Mouse (Mus musculus): ENCODE measurements around the gene Defa26. TPM values are rescaled to one million over a fixed set of nuclear protein-coding genes. Genes with fewer than 3 reads are reported as not detected.
"Not testable (repeated sequence)": the region's sequence is repeated elsewhere in the genome, so short reads cannot be mapped to it uniquely, and the experiment has no call there.

Defa26 gene
- not detected for total RNA-seq (2021)

GRCm38 (mm10) chr8:21617883-21618282 is at the start of gene Defa26:
Defa26 (plus strand) TSS chr8:21618183.
- DNase-seq (ENCODE audit: extremely low spot score in 1 of 2, low spot score in 1 of 2) = not testable (repeated sequence)

GRCm38 (mm10) chr8:21582706-21583105 is 35.3 kb upstream of the Defa26 start, which contains the start of gene Defa28:
Defa28 (plus strand) TSS chr8:21583006.
- not testable (repeated sequence) for DNase-seq (ENCODE audit: extremely low spot score in 1 of 2, low spot score in 1 of 2)

GRCm38 (mm10) chr8:21594408-21594807 is 23.6 kb upstream of the Defa26 start, which contains the start of gene Gm7861:
Gm7861 (minus strand) TSS chr8:21594508.
- not testable (repeated sequence) for DNase-seq (ENCODE audit: extremely low spot score in 1 of 2, low spot score in 1 of 2)

- DNase-seq (ENCODE audit: extremely low spot score in 1 of 2, low spot score in 1 of 2) = not testable (repeated sequence)
Measured at GRCm38 (mm10) chr8:21655480-21655879, 37.5 kb downstream of the Defa26 start, which contains the start of gene Defa17. Defa17 (plus strand) TSS chr8:21655780.

- DNase-seq (ENCODE audit: extremely low spot score in 1 of 2, low spot score in 1 of 2) = not testable (repeated sequence)
Measured at GRCm38 (mm10) chr8:21665497-21665896, 47.5 kb downstream of the Defa26 start, which contains the start of gene Defa34. Defa34 (plus strand) TSS chr8:21665797.

Other genes starting within 250 kb of the Defa26 start
- gene Defa2, start 239.7 kb upstream of the Defa26 start, total RNA-seq (2021) = not detected
- not detected for gene Defa33, start 226.4 kb upstream of the Defa26 start, total RNA-seq (2021)
- not detected for gene Defa36, start 190.8 kb upstream of the Defa26 start, total RNA-seq (2021)
- not detected for gene Gm7849, start 161.6 kb upstream of the Defa26 start, total RNA-seq (2021)
- gene Defa20, start 108.9 kb upstream of the Defa26 start, total RNA-seq (2021) = not detected
- gene Defa32, start 89.2 kb upstream of the Defa26 start, total RNA-seq (2021) = not detected
- gene Defa37, start 52.8 kb upstream of the Defa26 start, total RNA-seq (2021) = not detected
- not detected for gene Defa28, start 35.2 kb upstream of the Defa26 start, total RNA-seq (2021)
- gene Gm7861, start 23.7 kb upstream of the Defa26 start, total RNA-seq (2021) = not detected
- not detected for gene Defa17, start 37.6 kb downstream of the Defa26 start, total RNA-seq (2021)
- not detected for gene Defa34, start 47.6 kb downstream of the Defa26 start, total RNA-seq (2021)
- gene AY761184, start 85.5 kb downstream of the Defa26 start, total RNA-seq (2021) = not detected
- not detected for gene Defa24, start 116.3 kb downstream of the Defa26 start, total RNA-seq (2021)
- not detected for gene Defb50, start 205.4 kb downstream of the Defa26 start, total RNA-seq (2021)
- gene Defb2, start 221.7 kb downstream of the Defa26 start, total RNA-seq (2021) = not detected
- not detected for gene Defb10, start 240.7 kb downstream of the Defa26 start, total RNA-seq (2021)

Data from layer of hippocampus, postnatal 25 days (tissue).